Mouse (Mus musculus) bone marrow macrophage, adult 2 months (primary cell): ENCODE results near the gene Zbtb16.

Experiments used
- CTCF ChIP-seq: IDR thresholded peaks from 2 replicates; pipeline ENCODE4 v1.5.1; 2012; ENCODE audit warnings: low read depth, mild to moderate bottlenecking, low read length, moderate library complexity
- POLR2A ChIP-seq: IDR thresholded peaks from 2 replicates; pipeline ENCODE4 v1.6.1; 2012; ENCODE audit warnings: mild to moderate bottlenecking, low read depth, low read length, borderline replicate concordance

GRCm38 (mm10) chr9:48754418-48754817 is 81.6 kb downstream of the Zbtb16 start:
- TF ChIP-seq CTCF (no peak), POLR2A (no peak)
